Mouse (Mus musculus): ENCODE results near the gene Atcay.

DNA sequence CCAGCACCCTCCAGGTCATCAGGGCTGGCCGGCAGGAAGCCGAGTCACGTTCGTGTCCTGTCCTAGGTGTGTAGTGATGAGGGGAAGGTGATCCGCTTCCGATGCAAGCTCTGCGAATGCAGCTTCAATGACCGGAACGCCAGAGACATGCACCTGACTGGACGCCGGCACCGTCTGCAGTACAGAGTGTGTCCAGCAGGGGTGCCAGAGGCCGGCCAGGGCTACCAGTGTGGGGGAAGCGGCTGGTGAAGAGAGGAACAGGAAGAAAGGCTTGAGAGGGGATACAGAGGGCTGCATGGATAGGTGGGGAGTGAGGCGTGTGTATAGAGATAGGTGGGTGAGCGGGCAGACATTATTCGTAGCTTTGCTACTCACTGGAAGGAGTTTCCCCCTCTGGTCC, 14.0 kb upstream of the Atcay start:
- TF ChIP-seq CTCF (conservative IDR thresholded peaks at IDR 0.05; ENCODE audit: low read length) (peak; percentile 93), NANOG (IDR thresholded peaks at IDR 0.05; ENCODE audit: borderline replicate concordance, low read length) (no peak), POU5F1 (IDR thresholded peaks at IDR 0.05; ENCODE audit: borderline replicate concordance, low read length) (no peak)

Measured in E14TG2a.4 (cell line).